Mouse (Mus musculus) megakaryocyte, embryonic 14.5 days (primary cell): ENCODE results near the gene Scube3. TPM values are rescaled to one million over a fixed set of nuclear protein-coding genes. Genes with fewer than 3 reads are reported as not detected.

Source experiments
- H3K27me3 ChIP-seq: replicated peaks from 2 replicates; pipeline ENCODE3; 2012; ENCODE audit warnings: inconsistent platforms
- H3K36me3 ChIP-seq: replicated peaks from 2 replicates; pipeline ENCODE3; 2012; ENCODE audit warnings: low read length, inconsistent platforms, mixed read lengths
- H3K4me1 ChIP-seq: 2 replicates; pipeline ENCODE4 v1.6.1; 2012; ENCODE audit warnings: inconsistent platforms
- H3K4me3 ChIP-seq: replicated peaks from 2 replicates; pipeline ENCODE3; 2012; ENCODE audit warnings: moderate library complexity, mild to moderate bottlenecking, inconsistent platforms
- H3K9me3 ChIP-seq: 2 replicates; pipeline ENCODE4 v1.6.1; 2012; ENCODE audit warnings: inconsistent platforms
- FLI1 ChIP-seq: IDR thresholded peaks from 2 replicates; pipeline ENCODE4 v1.6.1; 2012; ENCODE audit warnings: low read length, inconsistent platforms, mixed read lengths
- GATA1 ChIP-seq: IDR thresholded peaks from 3 replicates; pipeline ENCODE4 v1.6.1; 2012; ENCODE audit warnings: mixed read lengths, low read length, inconsistent platforms, borderline replicate concordance
- polyA plus RNA-seq: library from polyadenylated mRNA; stranded (reverse); fragments of >175 nt; gene quantifications from 2 replicates; pipeline ENCODE4 v1.2.3, GENCODE M21; 2012; ENCODE audit warnings: low replicate concordance; ENCODE audit not compliant: insufficient read depth

Scube3 gene
- polyA plus RNA-seq, 1 experiment: not detected

DNA sequence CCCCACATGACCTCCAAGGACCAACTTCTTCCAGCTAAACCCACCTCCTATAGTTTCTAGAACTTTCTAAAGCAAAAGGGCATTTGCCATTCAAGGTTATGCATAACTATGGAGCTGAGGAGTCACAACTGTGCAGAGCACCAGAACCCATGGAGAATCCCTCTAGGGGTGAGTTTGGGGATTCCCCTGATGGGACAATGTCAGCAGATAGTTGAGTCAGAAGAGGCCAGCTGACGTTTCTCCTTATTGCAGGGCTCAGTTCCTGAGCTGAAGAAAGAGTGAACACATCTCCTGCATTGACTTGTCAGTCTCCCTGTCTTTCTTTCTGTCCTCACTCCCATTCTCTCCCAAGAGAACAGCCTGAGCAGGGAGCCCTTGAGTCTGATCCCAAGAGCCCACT, 50.8 kb downstream of the Scube3 start:
- Histone ChIP-seq H3K9me3 (no peaks in the 10 kb centered on the region), H3K4me3 (no peak overlapping the region), H3K36me3 (peaks cover 78% of the 10 kb centered on the region)

GRCm38 (mm10) chr17:28193559-28193958, 51.6 kb downstream of the Scube3 start:
- no peak overlapping the region for H3K4me3 ChIP-seq
- H3K36me3 ChIP-seq: peaks cover 86% of the 10 kb centered on the region
- no peaks in the 10 kb centered on the region for H3K9me3 ChIP-seq
- H3K27me3 ChIP-seq: no peaks in the 10 kb centered on the region
- no peak for TF ChIP-seq FLI1
- TF ChIP-seq GATA1: no peak
- peaks cover 46% of the 10 kb centered on the region for H3K4me1 ChIP-seq

More for the DNA sequence above, 50.8 kb downstream of the Scube3 start:
- Histone ChIP-seq H3K4me1 (peaks cover 42% of the 10 kb centered on the region), H3K27me3 (peaks cover 2% of the 10 kb centered on the region)
- TF ChIP-seq GATA1: no peak
- no peak for TF ChIP-seq FLI1

DNA sequence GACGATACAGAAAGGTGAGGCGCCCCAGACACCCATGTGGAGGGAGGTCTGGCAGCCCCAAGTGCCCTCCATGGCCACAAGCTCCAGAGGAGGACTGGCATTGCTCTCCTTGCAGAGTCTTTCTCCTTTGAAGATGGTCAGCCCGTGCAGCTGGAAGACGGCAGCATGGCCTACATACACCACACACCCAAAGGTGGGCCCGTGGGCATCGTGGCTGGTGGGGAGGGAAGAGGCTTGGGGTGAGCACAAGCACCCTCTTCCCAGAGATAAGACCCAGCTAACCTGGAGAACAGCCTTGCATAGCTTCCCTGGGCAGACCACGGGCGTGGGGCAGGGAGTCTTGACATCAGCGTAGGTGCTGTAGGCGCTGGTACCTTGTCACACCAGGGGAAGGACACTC, 53.1 kb downstream of the Scube3 start:
- no peaks in the 10 kb centered on the region for H3K9me3 ChIP-seq
- H3K4me3 ChIP-seq: no peak overlapping the region
- no peaks in the 10 kb centered on the region for H3K27me3 ChIP-seq
- H3K4me1 ChIP-seq: peaks cover 46% of the 10 kb centered on the region
- TF ChIP-seq GATA1: no peak
- H3K36me3 ChIP-seq: peaks cover 89% of the 10 kb centered on the region

GRCm38 (mm10) chr17:28197646-28198045, 55.7 kb downstream of the Scube3 start:
- Histone ChIP-seq H3K4me1 (peaks cover 39% of the 10 kb centered on the region), H3K27me3 (no peaks in the 10 kb centered on the region), H3K36me3 (peaks cover 91% of the 10 kb centered on the region), H3K4me3 (no peak overlapping the region), H3K9me3 (no peaks in the 10 kb centered on the region)
- TF ChIP-seq FLI1: no peak

DNA sequence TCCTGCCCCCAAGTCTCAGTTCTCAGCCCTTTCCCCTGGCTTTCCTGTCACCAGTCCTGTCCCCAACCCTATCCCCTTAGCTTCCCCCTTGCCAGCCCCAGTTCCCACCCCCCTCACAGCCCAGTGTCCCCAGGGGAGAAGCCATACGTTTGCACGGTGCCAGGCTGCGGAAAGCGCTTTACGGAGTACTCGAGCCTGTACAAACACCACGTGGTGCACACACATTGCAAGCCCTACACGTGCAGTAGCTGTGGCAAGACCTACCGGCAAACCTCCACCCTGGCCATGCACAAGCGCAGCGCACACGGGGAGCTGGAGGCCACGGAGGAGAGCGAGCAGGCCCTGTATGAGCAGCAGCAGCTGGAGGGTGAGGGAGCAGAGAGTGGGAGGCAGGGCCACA, 60.0 kb downstream of the Scube3 start:
- Histone ChIP-seq H3K4me3 (no peak overlapping the region), H3K9me3 (no peaks in the 10 kb centered on the region), H3K4me1 (peaks cover 46% of the 10 kb centered on the region), H3K27me3 (peaks cover 2% of the 10 kb centered on the region), H3K36me3 (peaks cover 80% of the 10 kb centered on the region)
- no peak for TF ChIP-seq GATA1
- no peak for TF ChIP-seq FLI1

GRCm38 (mm10) chr17:28204052-28204720, 62.2 kb downstream of the Scube3 start:
- no peaks in the 10 kb centered on the region for H3K9me3 ChIP-seq
- H3K4me3 ChIP-seq: no peak overlapping the region
- peaks cover 61% of the 10 kb centered on the region for H3K36me3 ChIP-seq
- TF ChIP-seq GATA1 (no peak), FLI1 (no peak)
- peaks cover 58% of the 10 kb centered on the region for H3K4me1 ChIP-seq
- H3K27me3 ChIP-seq: peaks cover 2% of the 10 kb centered on the region

DNA sequence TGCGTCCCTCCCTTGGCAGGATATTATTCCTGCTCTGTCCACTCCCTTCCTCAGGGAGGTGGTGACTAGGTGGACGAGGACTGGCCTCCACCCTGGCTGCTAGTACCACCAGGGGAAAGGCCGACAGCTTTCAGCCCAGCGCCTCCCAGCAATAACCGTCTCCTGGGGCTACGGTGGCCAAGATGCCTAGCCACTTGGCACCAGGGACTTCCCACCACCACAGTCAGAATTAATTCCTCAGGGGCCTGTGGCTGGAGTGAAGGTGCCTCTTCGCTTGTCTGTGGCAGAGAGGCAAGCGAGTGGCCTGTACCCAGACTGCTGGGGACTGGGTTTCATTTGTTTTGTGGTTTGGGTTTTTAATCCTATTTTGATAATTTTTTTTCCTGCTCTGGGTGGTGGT, 63.5 kb downstream of the Scube3 start:
- H3K4me1 ChIP-seq: peaks cover 65% of the 10 kb centered on the region
- no peaks in the 10 kb centered on the region for H3K9me3 ChIP-seq
- peaks cover 2% of the 10 kb centered on the region for H3K27me3 ChIP-seq
- H3K4me3 ChIP-seq: no peak overlapping the region
- no peak for TF ChIP-seq GATA1
- TF ChIP-seq FLI1: no peak
- peaks cover 49% of the 10 kb centered on the region for H3K36me3 ChIP-seq

- TF ChIP-seq FLI1 (no peak), GATA1 (no peak)
- Histone ChIP-seq H3K4me1 (peaks cover 82% of the 10 kb centered on the region), H3K27me3 (peaks cover 2% of the 10 kb centered on the region), H3K36me3 (peaks cover 43% of the 10 kb centered on the region), H3K4me3 (peak overlapping the region; percentile 95), H3K9me3 (no peaks in the 10 kb centered on the region)
Measured at GRCm38 (mm10) chr17:28207092-28207491, 65.2 kb downstream of the Scube3 start.

DNA sequence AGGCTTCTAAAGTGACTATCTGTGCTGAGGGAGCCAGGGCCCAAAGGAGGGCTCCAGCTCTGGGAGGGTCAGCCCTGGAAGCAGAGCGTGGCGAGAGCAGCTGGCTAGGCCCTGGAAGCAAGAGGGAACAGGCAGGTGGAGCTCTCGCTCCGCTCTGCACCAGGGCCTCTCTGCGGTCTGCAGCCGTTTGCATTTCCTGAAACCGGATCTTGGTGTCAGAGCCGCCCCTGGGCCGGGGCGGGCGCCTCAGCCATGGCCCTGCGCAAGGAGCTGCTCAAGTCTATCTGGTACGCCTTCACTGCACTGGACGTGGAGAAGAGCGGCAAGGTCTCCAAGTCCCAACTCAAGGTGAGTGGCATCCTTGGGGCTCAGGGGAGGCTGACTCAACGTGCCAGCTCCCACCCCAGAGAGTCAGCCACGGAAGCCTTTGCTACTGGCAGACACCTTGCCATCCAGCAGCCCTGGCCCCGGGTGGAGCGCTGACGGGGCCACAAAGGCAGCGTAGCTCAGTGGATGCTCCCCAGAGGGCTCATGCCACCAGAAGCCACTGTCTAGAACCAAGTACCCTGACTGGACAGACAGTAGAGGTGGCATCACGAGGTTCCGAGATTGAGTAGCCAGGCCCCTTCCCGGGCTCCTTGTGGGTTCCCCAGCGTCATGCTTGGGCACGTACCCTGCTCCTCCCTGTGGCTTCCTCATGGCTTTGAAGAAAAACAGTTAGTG, 65.8 kb downstream of the Scube3 start, which contains the start of gene Def6:
Gene Def6, plus strand, starts transcription at position 188 of the 723 bp plus-strand sequence.
- peaks cover 2% of the 10 kb centered on the region for H3K27me3 ChIP-seq
- peaks cover 43% of the 10 kb centered on the region for H3K36me3 ChIP-seq
- no peak for TF ChIP-seq GATA1
- TF ChIP-seq FLI1: no peak
- H3K4me3 ChIP-seq: peak within 1 kb of the TSS; percentile 95
- H3K4me1 ChIP-seq: peaks cover 87% of the 10 kb centered on the region
- no peaks in the 10 kb centered on the region for H3K9me3 ChIP-seq

DNA sequence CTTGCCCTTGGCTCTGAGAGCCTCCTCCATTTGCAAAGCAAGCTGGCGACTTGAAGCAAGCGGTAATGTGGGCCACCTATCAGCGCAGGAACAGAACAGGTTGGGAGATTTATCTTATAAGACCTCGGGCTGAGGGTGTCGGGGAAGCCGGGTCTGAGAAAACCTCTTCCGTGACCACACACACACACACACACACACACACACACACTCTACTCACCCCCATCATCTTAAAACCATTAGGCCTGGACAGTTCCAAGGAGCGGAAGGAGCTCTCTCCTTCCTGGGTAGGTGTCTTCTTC, 66.3 kb downstream of the Scube3 start:
- H3K4me1 ChIP-seq: peaks cover 89% of the 10 kb centered on the region
- H3K36me3 ChIP-seq: peaks cover 43% of the 10 kb centered on the region
- TF ChIP-seq GATA1 (no peak), FLI1 (no peak)
- H3K27me3 ChIP-seq: peaks cover 2% of the 10 kb centered on the region
- peak overlapping the region; percentile 95 for H3K4me3 ChIP-seq
- no peaks in the 10 kb centered on the region for H3K9me3 ChIP-seq

- Histone ChIP-seq H3K9me3 (no peaks in the 10 kb centered on the region), H3K4me1 (peaks cover 94% of the 10 kb centered on the region), H3K4me3 (peak overlapping the region; percentile 95), H3K27me3 (peaks cover 2% of the 10 kb centered on the region), H3K36me3 (peaks cover 47% of the 10 kb centered on the region)
- TF ChIP-seq FLI1 (no peak), GATA1 (no peak)
Measured at GRCm38 (mm10) chr17:28209457-28210110, 67.6 kb downstream of the Scube3 start.
